Mouse (Mus musculus): Measurements from ENCODE around the gene Diras1. TPM values are rescaled to one million over a fixed set of nuclear protein-coding genes. Genes with fewer than 3 reads are reported as not detected.

The Diras1 gene
- total and polyA plus RNA-seq, 2 experiments from 2014 or later: 95.2 to 119 TPM

DNA sequence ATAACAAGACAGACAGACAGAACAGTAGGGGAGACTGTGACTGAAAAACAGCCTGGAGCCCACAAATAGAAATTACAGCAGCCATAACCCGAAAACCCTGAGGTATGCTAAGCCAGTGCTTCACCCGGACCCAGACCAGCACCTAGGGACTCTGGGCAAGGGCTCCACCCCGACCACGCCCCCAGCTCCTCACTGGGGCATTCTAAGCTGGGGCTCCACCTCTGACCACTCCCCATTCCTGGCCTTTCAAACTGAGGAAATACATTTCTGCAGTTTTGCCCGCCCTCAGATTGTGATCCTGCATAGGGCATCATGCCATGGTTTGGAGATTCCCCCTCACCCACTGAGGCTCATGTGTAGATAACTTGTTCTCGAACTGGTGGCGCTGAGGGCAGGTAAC lies 18.2 kb downstream of the Diras1 start:
- 38% methylated on average over 7 of the region's 7 CpGs for WGBS

GRCm38 (mm10) chr10:81006005-81006677 lies 19.3 kb downstream of the Diras1 start:
- WGBS: 94% methylated on average over 7 of the region's 7 CpGs
- Histone ChIP-seq H3K9ac (replicated peaks; ENCODE audit: low read length, poor library complexity, severe bottlenecking) (no peak overlapping the region), H3K36me3 (ENCODE audit: insufficient read depth, low read length) (no peaks in the 10 kb centered on the region), H3K9me3 (ENCODE audit: low read length) (no peaks in the 10 kb centered on the region), H3K4me1 (ENCODE audit: insufficient read depth, low read length) (peaks cover 4% of the 10 kb centered on the region; the same call in 1 of the 2 replicates), H3K27ac (ENCODE audit: low read depth, low read length) (no peak overlapping the region), H3K4me3 (ENCODE audit: low read depth, low read length) (no peak overlapping the region), H3K27me3 (ENCODE audit: insufficient read depth, low read length) (no peaks in the 10 kb centered on the region), H3K4me2 (ENCODE audit: low read depth, low read length, poor library complexity, severe bottlenecking) (no peak overlapping the region)
- TF ChIP-seq CTCF (IDR thresholded peaks at IDR 0.05): no peak
- ATAC-seq (ENCODE audit: low FRiP score) (no peak), DNase-seq (ENCODE audit: low spot score) (no peak)

More for the DNA sequence above, 18.2 kb downstream of the Diras1 start:
- Histone ChIP-seq H3K27me3 (ENCODE audit: insufficient read depth, low read length) (no peaks in the 10 kb centered on the region), H3K36me3 (ENCODE audit: insufficient read depth, low read length) (no peaks in the 10 kb centered on the region), H3K4me1 (ENCODE audit: insufficient read depth, low read length) (no peaks in the 10 kb centered on the region), H3K9me3 (ENCODE audit: low read length) (no peaks in the 10 kb centered on the region), H3K4me3 (ENCODE audit: low read depth, low read length) (no peak overlapping the region), H3K9ac (replicated peaks; ENCODE audit: low read length, poor library complexity, severe bottlenecking) (no peak overlapping the region), H3K27ac (ENCODE audit: low read depth, low read length) (no peak overlapping the region), H3K4me2 (ENCODE audit: low read depth, low read length, poor library complexity, severe bottlenecking) (no peak overlapping the region)
- no peak for TF ChIP-seq CTCF (IDR thresholded peaks at IDR 0.05)
- no peak for DNase-seq (ENCODE audit: low spot score)
- ATAC-seq (ENCODE audit: low FRiP score): no peak

DNA sequence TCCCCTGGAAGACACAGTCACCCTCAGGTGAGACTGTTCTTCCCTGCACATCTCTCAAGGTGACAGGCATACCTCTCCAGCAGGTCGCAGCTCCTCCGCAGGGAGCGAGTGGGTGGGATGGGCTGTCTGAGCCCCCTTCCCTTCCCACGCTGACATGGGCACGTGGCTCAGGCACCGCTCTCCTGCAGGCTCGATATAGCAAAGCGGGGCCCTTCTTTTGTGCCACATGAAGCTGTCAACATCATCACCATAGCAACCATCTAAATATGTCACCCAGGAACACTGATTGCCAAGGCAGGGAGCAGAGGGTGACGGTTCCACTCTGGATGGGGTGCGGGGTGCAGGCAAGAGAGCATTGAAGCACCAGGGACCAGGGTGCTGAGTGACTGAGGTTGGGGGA lies 24.3 kb downstream of the Diras1 start:
- TF ChIP-seq CTCF (IDR thresholded peaks at IDR 0.05): no peak
- 0 out of 2 replicates have a peak overlapping the region, but pooled peaks have one; percentile 8 for H3K4me3 ChIP-seq (ENCODE audit: low read depth, low read length)
- H3K36me3 ChIP-seq (ENCODE audit: insufficient read depth, low read length): no peaks in the 10 kb centered on the region
- H3K27me3 ChIP-seq (ENCODE audit: insufficient read depth, low read length): no peaks in the 10 kb centered on the region
- H3K9ac ChIP-seq (replicated peaks; ENCODE audit: low read length, poor library complexity, severe bottlenecking): peak overlapping the region; percentile 29
- no peaks in the 10 kb centered on the region for H3K9me3 ChIP-seq (ENCODE audit: low read length)
- peak; percentile 27 for DNase-seq (ENCODE audit: low spot score)
- ATAC-seq (ENCODE audit: low FRiP score): no peak
- H3K4me1 ChIP-seq (ENCODE audit: insufficient read depth, low read length): peaks cover 18% of the 10 kb centered on the region
- peak overlapping the region; percentile 22 for H3K4me2 ChIP-seq (ENCODE audit: low read depth, low read length, poor library complexity, severe bottlenecking)
- H3K27ac ChIP-seq (ENCODE audit: low read depth, low read length): 0 out of 2 replicates have a peak overlapping the region, but pooled peaks have one; percentile 32
- WGBS: 20% methylated on average over 10 of the region's 10 CpGs

DNA sequence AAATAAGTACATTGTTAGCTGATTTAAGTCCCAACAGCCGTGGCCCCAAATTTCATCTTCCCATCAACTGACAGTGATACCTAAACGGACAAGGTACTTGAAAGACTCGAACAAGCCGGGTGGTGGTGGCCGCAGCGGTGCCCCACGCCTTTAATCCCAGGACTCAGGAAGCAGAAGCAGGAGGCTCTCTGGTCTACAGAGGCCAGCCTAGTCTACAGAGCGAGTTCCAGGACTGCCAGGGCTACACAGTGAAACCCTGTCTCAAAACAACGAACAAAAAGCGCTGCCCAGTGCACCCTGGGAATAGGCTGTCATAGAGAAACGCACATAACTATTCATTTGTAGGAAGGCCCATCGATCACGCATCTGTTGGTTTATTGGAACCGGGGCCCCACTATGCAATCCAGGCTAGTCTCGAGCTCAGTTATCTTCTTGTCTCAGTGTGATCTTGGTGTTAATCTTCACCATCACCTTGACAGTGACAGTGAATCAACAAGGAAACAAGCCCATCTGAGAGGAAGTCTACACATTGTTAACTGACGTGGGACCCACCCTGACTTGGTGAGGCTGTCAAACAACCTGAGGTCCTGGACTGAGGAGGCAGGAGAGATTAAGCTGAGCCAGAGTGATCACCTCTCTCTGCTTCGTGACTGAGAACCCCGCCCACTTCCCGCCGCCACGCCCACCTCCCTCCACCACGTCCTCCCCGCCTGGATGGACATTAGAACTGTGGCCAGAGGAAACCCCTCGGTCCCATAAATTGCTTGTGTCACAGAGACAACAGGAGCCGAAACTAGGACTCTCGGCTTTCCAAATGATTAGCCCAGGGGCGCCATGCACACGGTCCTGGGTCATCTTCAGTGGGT lies 25.0 kb downstream of the Diras1 start:
- DNase-seq (ENCODE audit: low spot score) (no peak), ATAC-seq (ENCODE audit: low FRiP score) (no peak)
- no peaks in the 10 kb centered on the region for H3K27me3 ChIP-seq (ENCODE audit: insufficient read depth, low read length)
- H3K4me2 ChIP-seq (ENCODE audit: low read depth, low read length, poor library complexity, severe bottlenecking): peak overlapping the region; percentile 22; the same call in 1 of the 2 replicates
- 55% methylated on average over 28 of the region's 28 CpGs for WGBS
- 0 out of 2 replicates have a peak overlapping the region, but pooled peaks have one; percentile 8 for H3K4me3 ChIP-seq (ENCODE audit: low read depth, low read length)
- 0 out of 2 replicates have a peak overlapping the region, but pooled peaks have one; percentile 32 for H3K27ac ChIP-seq (ENCODE audit: low read depth, low read length)
- H3K9ac ChIP-seq (replicated peaks; ENCODE audit: low read length, poor library complexity, severe bottlenecking): peak overlapping the region; percentile 29
- peaks cover 18% of the 10 kb centered on the region for H3K4me1 ChIP-seq (ENCODE audit: insufficient read depth, low read length)
- H3K36me3 ChIP-seq (ENCODE audit: insufficient read depth, low read length): no peaks in the 10 kb centered on the region
- no peaks in the 10 kb centered on the region for H3K9me3 ChIP-seq (ENCODE audit: low read length)
- TF ChIP-seq CTCF (IDR thresholded peaks at IDR 0.05): no peak

DNA sequence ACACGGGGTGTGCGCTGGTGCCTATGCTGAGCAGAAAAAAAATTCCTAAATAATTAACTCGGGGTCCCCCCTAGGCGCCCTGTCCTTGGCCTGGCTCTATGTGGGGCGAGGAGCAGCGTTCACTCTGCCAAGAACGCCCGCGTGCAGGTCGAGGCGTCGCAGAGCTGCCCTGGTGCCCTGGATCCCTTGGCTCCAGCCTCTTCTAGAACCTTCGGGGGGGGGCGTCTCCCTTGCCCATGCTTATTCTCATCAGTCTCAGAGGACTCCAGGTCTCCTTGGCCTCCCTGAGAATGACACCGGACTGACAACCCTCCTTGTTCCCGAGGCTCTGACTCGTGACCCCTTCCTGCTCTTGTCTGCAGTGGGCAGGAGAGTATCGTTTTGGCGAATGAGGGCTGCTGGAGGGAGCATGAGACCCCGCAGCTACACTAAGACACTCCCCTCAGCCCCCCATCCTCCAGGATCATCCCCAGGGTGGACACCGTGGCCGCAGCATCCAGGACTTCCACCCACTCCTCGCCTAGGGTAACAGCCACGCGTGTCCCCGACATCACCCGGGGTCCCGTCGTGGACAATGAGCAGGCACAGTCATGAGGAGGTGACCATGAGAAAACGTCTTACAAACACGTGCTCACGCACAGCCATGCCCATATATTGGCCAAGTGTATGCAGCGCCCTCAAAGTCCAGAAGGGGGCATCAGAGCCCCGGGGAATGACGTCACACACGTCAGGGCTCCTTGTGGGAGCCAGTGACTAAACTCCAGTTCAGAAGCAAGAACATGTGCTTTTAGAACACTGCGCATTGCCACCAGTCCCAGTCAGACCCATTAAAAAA lies 25.9 kb downstream of the Diras1 start:
- peak; percentile 80 for ATAC-seq (ENCODE audit: low FRiP score)
- peak; percentile 94 for TF ChIP-seq CTCF (IDR thresholded peaks at IDR 0.05)
- H3K9me3 ChIP-seq (ENCODE audit: low read length): no peaks in the 10 kb centered on the region
- peak; percentile 90 for DNase-seq (ENCODE audit: low spot score)
- WGBS: 33% methylated on average over 37 of the region's 37 CpGs
- peaks cover 21% of the 10 kb centered on the region for H3K4me1 ChIP-seq (ENCODE audit: insufficient read depth, low read length)
- H3K27ac ChIP-seq (ENCODE audit: low read depth, low read length): no peak overlapping the region
- peak overlapping the region; percentile 42 for H3K4me2 ChIP-seq (ENCODE audit: low read depth, low read length, poor library complexity, severe bottlenecking)
- H3K9ac ChIP-seq (replicated peaks; ENCODE audit: low read length, poor library complexity, severe bottlenecking): peak overlapping the region; percentile 24; the same call in 1 of the 2 replicates
- no peaks in the 10 kb centered on the region for H3K27me3 ChIP-seq (ENCODE audit: insufficient read depth, low read length)
- no peak overlapping the region; the same call in 1 of the 2 replicates for H3K4me3 ChIP-seq (ENCODE audit: low read depth, low read length)
- H3K36me3 ChIP-seq (ENCODE audit: insufficient read depth, low read length): no peaks in the 10 kb centered on the region
